Mouse (Mus musculus) embryonic facial prominence, embryonic 15.5 days (tissue): ENCODE data around the gene Mrpl41. TPM values are rescaled to one million over a fixed set of nuclear protein-coding genes. Genes with fewer than 3 reads are reported as not detected.

ENCODE experiments used
- ATAC-seq: fragments of 200-750 bp; cut with Nextera tagmentation; 2 replicates; pipeline ENCODE4 v1.8.0; 2017; ENCODE audit warnings: low read depth, moderate TSS enrichment; ENCODE audit not compliant: insufficient number of reproducible peaks, low FRiP score, low TSS enrichment
- H3K27ac ChIP-seq: fragments of 300-500 bp; sonication (generic); replicated peaks from 2 replicates; pipeline ENCODE4 v1.5.1; 2015; ENCODE audit warnings: mild to moderate bottlenecking, inconsistent platforms
- H3K27me3 ChIP-seq: fragments of 300-500 bp; sonication (generic); 2 replicates; pipeline ENCODE4 v1.6.1; 2015; ENCODE audit warnings: inconsistent platforms
- H3K36me3 ChIP-seq: fragments of 300-500 bp; sonication (generic); 2 replicates; pipeline ENCODE4 v1.6.1; 2015; ENCODE audit warnings: mild to moderate bottlenecking, inconsistent platforms
- H3K4me1 ChIP-seq: fragments of 300-500 bp; sonication (generic); 2 replicates; pipeline ENCODE4 v1.6.1; 2015; ENCODE audit warnings: inconsistent platforms
- H3K4me2 ChIP-seq: fragments of 300-500 bp; sonication (generic); replicated peaks from 2 replicates; pipeline ENCODE4 v1.6.1; 2015; ENCODE audit warnings: mild to moderate bottlenecking, inconsistent platforms
- H3K4me3 ChIP-seq: fragments of 300-500 bp; sonication (generic); replicated peaks from 2 replicates; pipeline ENCODE4 v1.5.1; 2015; ENCODE audit warnings: mild to moderate bottlenecking, inconsistent platforms
- H3K9ac ChIP-seq: fragments of 300-500 bp; sonication (generic); 2 replicates; pipeline ENCODE4 v1.6.1; 2015; ENCODE audit warnings: inconsistent platforms
- H3K9me3 ChIP-seq: fragments of 300-500 bp; sonication (generic); replicated peaks from 2 replicates; pipeline ENCODE4 v1.6.1; 2016; ENCODE audit warnings: inconsistent platforms
- WGBS: fragments of 180-500 bp; shearing (Covaris S2); methylation state at CpG from one replicate; pipeline ENCODE4 v1.1.7; 2015; 5-methylcytosine and 5-hydroxymethylcytosine counted together
- microRNA-seq: library from miRNA; unstranded; fragments of <30 nt; microRNA quantifications from one replicate; pipeline ENCODE4, GENCODE M21; 2016; ENCODE audit warnings: borderline number of aligned reads
- polyA plus RNA-seq: library from polyadenylated mRNA; unstranded; fragments of >200 nt; fragmentation: Nextera tagmentation; extraction: Ambion mirVana; gene quantifications from 2 replicates; pipeline ENCODE4 v1.2.1, GENCODE M21; 2015

Mrpl41 gene
- polyA plus RNA-seq, 1 experiment from 2014 or later: 127 TPM

- no peaks in the 10 kb centered on the region for H3K9me3 ChIP-seq
- peak; percentile 49 for ATAC-seq
- peak overlapping the region; percentile 71 for H3K9ac ChIP-seq
- H3K4me1 ChIP-seq: peaks cover 23% of the 10 kb centered on the region
- H3K4me3 ChIP-seq: peak overlapping the region; percentile 73
- no peaks in the 10 kb centered on the region for H3K27me3 ChIP-seq
- H3K36me3 ChIP-seq: no peaks in the 10 kb centered on the region
- 4% methylated on average over 19 of the region's 19 CpGs for WGBS
- H3K27ac ChIP-seq: peak overlapping the region; percentile 86
- H3K4me2 ChIP-seq: peak overlapping the region; percentile 97
Observed at GRCm38 (mm10) chr2:24934441-24934963, 40.4 kb downstream of the Mrpl41 start.

GRCm38 (mm10) chr2:24929593-24929992, 45.3 kb downstream of the Mrpl41 start:
- ATAC-seq: no peak
- no peak overlapping the region for H3K4me3 ChIP-seq

DNA sequence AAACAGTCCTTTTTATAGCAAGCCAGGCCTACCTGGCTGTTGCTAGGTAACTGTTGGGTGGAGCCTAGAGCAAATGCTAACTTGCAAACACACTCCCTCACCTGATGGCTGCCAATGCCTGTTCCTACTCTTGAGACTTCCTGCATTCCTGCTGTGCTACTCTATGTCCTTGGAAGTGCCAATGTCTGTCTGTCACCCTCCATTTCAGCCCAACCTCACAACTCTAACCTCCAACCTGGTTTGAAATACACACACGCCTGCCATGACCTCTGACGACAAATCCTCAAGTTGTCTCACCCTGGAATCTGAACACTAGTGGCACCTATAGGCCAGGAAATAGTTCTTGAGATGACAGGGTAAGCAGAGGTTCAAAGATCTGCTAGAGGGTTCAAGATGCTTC, 45.8 kb downstream of the Mrpl41 start:
- no peak overlapping the region for H3K27ac ChIP-seq
- no peaks in the 10 kb centered on the region for H3K9me3 ChIP-seq
- 51% methylated on average over 2 of the region's 2 CpGs for WGBS
- peaks cover 13% of the 10 kb centered on the region for H3K4me1 ChIP-seq
- ATAC-seq: no peak
- H3K27me3 ChIP-seq: no peaks in the 10 kb centered on the region
- H3K4me2 ChIP-seq: no peak overlapping the region
- H3K36me3 ChIP-seq: peaks cover 7% of the 10 kb centered on the region; the same call in 1 of the 2 replicates
- H3K9ac ChIP-seq: no peak overlapping the region
- no peak overlapping the region for H3K4me3 ChIP-seq

More at GRCm38 (mm10) chr2:24929593-24929992, 45.3 kb downstream of the Mrpl41 start:
- Histone ChIP-seq H3K4me2 (no peak overlapping the region), H3K27me3 (no peaks in the 10 kb centered on the region), H3K36me3 (peaks cover 7% of the 10 kb centered on the region; the same call in 1 of the 2 replicates), H3K9ac (no peak overlapping the region), H3K27ac (no peak overlapping the region), H3K9me3 (no peaks in the 10 kb centered on the region), H3K4me1 (peaks cover 18% of the 10 kb centered on the region)
- 91% methylated on average over 5 of the region's 5 CpGs for WGBS

- Histone ChIP-seq H3K9ac (no peak overlapping the region), H3K27ac (peak overlapping the region; percentile 53)
- ATAC-seq: no peak
Observed at GRCm38 (mm10) chr2:24927810-24928479, 47.0 kb downstream of the Mrpl41 start.

DNA sequence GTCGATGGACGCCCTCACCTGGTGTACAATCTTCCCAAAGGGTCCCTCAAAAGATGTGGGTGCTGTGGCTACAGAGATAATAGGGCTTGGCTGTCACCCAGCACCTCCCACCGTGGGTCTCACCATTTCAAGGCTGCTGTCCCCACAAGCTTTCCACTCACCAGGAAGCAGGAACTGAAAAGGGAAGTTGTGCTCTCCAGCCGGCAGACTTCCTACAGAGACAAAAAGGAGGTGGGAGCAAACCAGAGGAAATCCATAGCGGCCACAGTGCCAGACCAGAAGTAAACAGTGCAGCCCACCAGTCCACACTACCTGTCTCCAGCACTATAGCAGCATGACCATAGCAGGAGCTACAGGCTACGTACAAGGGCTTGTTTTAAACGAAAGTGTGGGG, 47.9 kb downstream of the Mrpl41 start:
- WGBS: 64% methylated on average over 7 of the region's 7 CpGs
- no peak overlapping the region for H3K4me2 ChIP-seq
- ATAC-seq: no peak
- peaks cover 5% of the 10 kb centered on the region; the same call in 1 of the 2 replicates for H3K4me1 ChIP-seq
- H3K27ac ChIP-seq: no peak overlapping the region; the same call in 1 of the 2 replicates
- H3K9me3 ChIP-seq: no peaks in the 10 kb centered on the region
- no peak overlapping the region for H3K4me3 ChIP-seq
- no peak overlapping the region for H3K9ac ChIP-seq
- peaks cover 7% of the 10 kb centered on the region; the same call in 1 of the 2 replicates for H3K36me3 ChIP-seq
- H3K27me3 ChIP-seq: no peaks in the 10 kb centered on the region

More at GRCm38 (mm10) chr2:24927810-24928479, 47.0 kb downstream of the Mrpl41 start:
- no peaks in the 10 kb centered on the region for H3K9me3 ChIP-seq
- H3K36me3 ChIP-seq: peaks cover 7% of the 10 kb centered on the region; the same call in 1 of the 2 replicates
- no peak overlapping the region for H3K4me3 ChIP-seq
- WGBS: 60% methylated on average over 4 of the region's 4 CpGs
- H3K4me2 ChIP-seq: no peak overlapping the region
- no peaks in the 10 kb centered on the region for H3K27me3 ChIP-seq
- H3K4me1 ChIP-seq: peaks cover 5% of the 10 kb centered on the region; the same call in 1 of the 2 replicates

- ATAC-seq: no peak
- no peak overlapping the region for H3K27ac ChIP-seq
- WGBS: 82% methylated on average over 9 of the region's 9 CpGs
Observed at GRCm38 (mm10) chr2:24926345-24926964, 48.4 kb downstream of the Mrpl41 start.

DNA sequence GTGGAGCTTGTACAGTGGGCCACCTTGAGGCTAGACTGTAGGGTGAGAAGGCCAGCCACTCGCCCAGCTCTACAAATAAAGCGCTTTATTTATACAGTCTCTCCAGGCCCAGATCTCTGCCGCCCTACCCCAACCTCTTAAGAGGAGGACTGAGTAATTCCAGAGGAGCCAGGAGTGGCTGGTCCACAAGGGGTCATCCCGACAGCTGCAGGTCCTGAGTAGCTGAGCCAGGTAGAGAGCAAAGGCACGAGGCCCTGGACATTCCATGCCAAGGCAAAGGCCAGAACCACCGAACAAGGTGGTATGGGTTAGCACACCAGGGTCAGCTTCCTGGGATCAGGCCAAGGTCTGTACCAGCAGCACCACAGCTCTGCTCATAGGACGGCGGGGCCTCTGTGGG, 49.6 kb downstream of the Mrpl41 start:
- H3K4me2 ChIP-seq: no peak overlapping the region
- H3K27me3 ChIP-seq: no peaks in the 10 kb centered on the region
- no peak overlapping the region for H3K27ac ChIP-seq
- no peak overlapping the region for H3K9ac ChIP-seq
- ATAC-seq: no peak
- no peaks in the 10 kb centered on the region for H3K9me3 ChIP-seq
- peaks cover 7% of the 10 kb centered on the region; the same call in 1 of the 2 replicates for H3K36me3 ChIP-seq
- H3K4me3 ChIP-seq: no peak overlapping the region
- H3K4me1 ChIP-seq: peaks cover 5% of the 10 kb centered on the region; the same call in 1 of the 2 replicates
- 83% methylated on average over 8 of the region's 8 CpGs for WGBS

More at GRCm38 (mm10) chr2:24926345-24926964, 48.4 kb downstream of the Mrpl41 start:
- no peaks in the 10 kb centered on the region for H3K9me3 ChIP-seq
- H3K4me3 ChIP-seq: no peak overlapping the region
- no peaks in the 10 kb centered on the region for H3K27me3 ChIP-seq
- no peak overlapping the region for H3K4me2 ChIP-seq
- H3K4me1 ChIP-seq: peaks cover 5% of the 10 kb centered on the region; the same call in 1 of the 2 replicates
- H3K9ac ChIP-seq: no peak overlapping the region
- peaks cover 7% of the 10 kb centered on the region; the same call in 1 of the 2 replicates for H3K36me3 ChIP-seq

Small RNAs within 50 kb of the gene (microRNA-seq; reads per million reads assigned to microRNA genes)
- gene Gm22875: not detected

Other genes with a start within 250 kb of the Mrpl41 start
- 1.2 and 1.3 TPM in 2 replicates for gene Cacna1b, start 211.9 kb downstream of the Mrpl41 start, polyA plus RNA-seq
- gene Ehmt1, start 55.5 kb downstream of the Mrpl41 start, polyA plus RNA-seq: 85.2 and 88.4 TPM in 2 replicates
- gene Arrdc1, start 39.8 kb downstream of the Mrpl41 start, polyA plus RNA-seq: 50.5 and 52.7 TPM in 2 replicates
- 17.0 and 19.4 TPM in 2 replicates for gene Zmynd19, start 25.3 kb downstream of the Mrpl41 start, polyA plus RNA-seq
- 25.7 and 32.6 TPM in 2 replicates for gene Dph7, start 12.7 kb downstream of the Mrpl41 start, polyA plus RNA-seq
- gene Pnpla7, start 935 bp upstream of the Mrpl41 start, polyA plus RNA-seq: 8.5 and 9.7 TPM in 2 replicates
- 93.0 and 97.2 TPM in 2 replicates for gene Nsmf, start 79.3 kb upstream of the Mrpl41 start, polyA plus RNA-seq
- gene Entpd8, start 105.2 kb upstream of the Mrpl41 start, polyA plus RNA-seq: not detected in 2 replicates
- gene Noxa1, start 120.1 kb upstream of the Mrpl41 start, polyA plus RNA-seq: 0.37 and 0.39 TPM in 2 replicates
- gene Nrarp, start 205.7 kb upstream of the Mrpl41 start, polyA plus RNA-seq: 26.8 and 26.9 TPM in 2 replicates
- gene Tor4a, start 221.8 kb upstream of the Mrpl41 start, polyA plus RNA-seq: 9.3 and 10.5 TPM in 2 replicates
- gene Nelfb, start 236.4 kb upstream of the Mrpl41 start, polyA plus RNA-seq: 114 and 115 TPM in 2 replicates
- gene Stpg3, start 239.5 kb upstream of the Mrpl41 start, polyA plus RNA-seq: not detected in 2 replicates
- gene Fam166a, start 243.6 kb upstream of the Mrpl41 start, polyA plus RNA-seq: 0.77 TPM in 1 of 2 replicates, not detected in the other
- 590 and 660 TPM in 2 replicates for gene Tubb4b, start 249.6 kb upstream of the Mrpl41 start, polyA plus RNA-seq